Mouse (Mus musculus): ENCODE results near the gene Igf2bp3. TPM values are rescaled to one million over a fixed set of nuclear protein-coding genes. Genes with fewer than 3 reads are reported as not detected.

Igf2bp3 gene
- not detected for total RNA-seq (2023)

DNA sequence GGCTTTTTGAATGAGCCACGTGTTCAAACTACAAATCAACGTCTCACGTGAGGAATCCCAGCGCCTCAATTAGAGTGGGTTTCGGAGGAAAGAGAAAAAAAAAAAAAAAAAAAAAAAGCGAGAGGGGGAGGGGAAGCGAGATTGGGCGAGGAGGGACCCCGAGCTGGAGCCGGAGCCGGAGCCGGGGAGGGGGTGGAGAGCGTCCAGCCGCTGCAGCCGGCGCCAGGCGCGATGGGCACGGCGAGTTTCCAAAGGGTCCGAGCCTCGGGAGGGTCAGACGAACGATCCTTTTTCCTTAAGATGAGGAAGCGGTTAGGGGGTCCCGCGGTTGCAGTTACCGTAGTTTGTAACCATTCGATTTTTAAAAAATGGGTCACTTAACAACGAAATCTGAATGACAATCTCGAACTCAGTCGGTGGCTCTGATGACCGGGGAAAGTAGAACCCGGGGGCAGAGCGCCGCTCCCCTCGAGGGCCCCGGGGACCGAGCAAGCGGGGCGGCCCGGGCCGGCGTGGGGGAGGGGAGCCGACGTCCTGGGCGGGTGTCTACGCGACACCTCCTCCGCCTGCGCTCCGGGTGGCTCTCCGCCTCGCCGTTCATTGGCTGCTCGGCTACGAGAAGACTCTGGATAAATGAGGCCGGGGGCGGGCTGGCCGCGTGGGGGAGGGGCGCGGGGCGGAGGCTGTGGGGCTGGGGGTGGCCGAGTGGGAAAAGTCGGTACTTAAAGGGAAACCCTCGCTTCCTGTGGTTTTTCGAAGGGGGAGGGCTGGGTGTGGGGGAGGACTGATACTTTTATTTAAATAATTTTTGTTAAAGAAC, at the start of gene Igf2bp3:
Igf2bp3 (minus strand) TSS at position 30 of the 820 bp plus-strand sequence.

DNA sequence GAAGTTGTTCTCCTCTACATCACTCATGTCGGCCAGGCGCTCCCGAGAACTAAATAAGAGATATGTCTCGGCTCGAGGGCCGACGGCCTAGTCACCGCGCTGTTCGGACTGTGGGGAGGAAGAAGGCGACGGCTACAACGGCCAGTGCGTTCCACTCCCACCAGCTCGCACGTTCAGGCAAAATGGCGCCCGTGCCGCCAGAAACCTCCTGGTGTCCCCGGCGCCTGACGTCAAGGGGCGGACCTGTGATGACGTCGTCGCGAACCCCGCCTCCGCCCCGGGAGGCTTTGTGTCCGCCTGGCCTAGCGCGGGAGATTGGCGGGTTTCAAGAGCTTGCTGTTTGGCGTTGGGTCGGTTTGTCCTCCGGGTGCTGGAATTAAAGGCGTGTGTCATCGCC, 49.1 kb upstream of the Igf2bp3 start, which contains the start of gene Tra2a:
Tra2a (minus strand) TSS at position 187 of the 397 bp plus-strand sequence.

GRCm38 (mm10) chr6:49073304-49074116, 141.2 kb downstream of the Igf2bp3 start, which contains the start of gene Malsu1:
Gene Malsu1 (plus strand): TSS chr6:49073795.

GRCm38 (mm10) chr6:49036275-49037267, 178.2 kb downstream of the Igf2bp3 start, which contains the start of gene Gpnmb:
Gene Gpnmb (plus strand): TSS chr6:49036546.

Other genes with a start within 250 kb of the Igf2bp3 start
- not detected for gene Doxl2, start 240.0 kb downstream of the Igf2bp3 start, total RNA-seq (2023)
- not detected for gene Svs1, start 228.1 kb downstream of the Igf2bp3 start, total RNA-seq (2023)
- gene Gpnmb, start 178.4 kb downstream of the Igf2bp3 start, total RNA-seq (2023): 0.40 TPM
- gene Malsu1, start 141.2 kb downstream of the Igf2bp3 start, total RNA-seq (2023): 43.6 TPM
- 181 TPM for gene Tra2a, start 49.1 kb upstream of the Igf2bp3 start, total RNA-seq (2023)
- 6.7 TPM for gene Ccdc126, start 104.3 kb upstream of the Igf2bp3 start, total RNA-seq (2023)
- 6.1 TPM for gene Fam221a, start 152.8 kb upstream of the Igf2bp3 start, total RNA-seq (2023)
- not detected for gene Stk31, start 180.6 kb upstream of the Igf2bp3 start, total RNA-seq (2023)

Data from CD8-positive naive resting alpha-beta T cell, adult 57 days (primary cell).